ENCODE assay signal across 8 mouse cellular contexts in the genomic region with DNA sequence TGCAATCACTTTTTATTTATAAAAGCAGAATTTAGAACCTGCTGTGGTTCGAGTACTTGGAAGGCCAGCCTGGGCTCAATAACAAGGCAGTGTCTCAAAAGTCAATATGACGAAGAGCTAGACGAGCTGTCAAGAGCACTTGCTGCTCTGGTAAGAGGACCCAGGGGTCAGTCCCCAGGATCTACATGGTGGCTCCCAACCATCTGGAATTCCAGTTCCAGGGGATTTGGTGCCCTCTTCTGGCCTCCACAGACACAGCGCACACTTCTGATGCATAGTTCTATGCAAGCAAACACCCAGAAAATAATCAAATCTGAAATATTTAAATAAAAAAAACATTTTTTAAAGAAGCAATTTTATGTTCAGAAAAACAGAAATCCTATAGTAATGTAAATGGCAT. TPM values are rescaled to one million over a fixed set of nuclear protein-coding genes. Genes with fewer than 3 reads are reported as not detected.
DNase-seq lines count a peak whose midpoint lies in the region; ATAC-seq and TF ChIP-seq lines count a peak whose summit lies in the region.

No protein-coding gene starts in this region.

- no peaks in the 10 kb centered on the region for H3K4me1 ChIP-seq in heart, postnatal 0 days (ENCODE audit: control insufficient read depth, insufficient read depth)
- H3K4me1 ChIP-seq in heart, embryonic 12.5 days (replicated peaks) = peaks cover 17% of the 10 kb centered on the region
- H3K4me1 ChIP-seq in intestine, embryonic 14.5 days (replicated peaks; ENCODE audit: control insufficient read depth, insufficient read depth, low read length) = peaks cover 17% of the 10 kb centered on the region

- WGBS in heart, postnatal 0 days = 94% methylated on average over 4 of the region's 4 CpGs
- WGBS in heart, embryonic 12.5 days = 91% methylated on average over 4 of the region's 4 CpGs
- 90% methylated on average over 4 of the region's 4 CpGs for WGBS in intestine, embryonic 14.5 days

- H3K4me2 ChIP-seq in heart, postnatal 0 days (ENCODE audit: low read depth, low read length) = no peak overlapping the region
- no peak overlapping the region for H3K4me2 ChIP-seq in heart, embryonic 12.5 days
- H3K4me2 ChIP-seq in intestine, embryonic 14.5 days (ENCODE audit: low read length) = no peak overlapping the region

- no peak overlapping the region for H3K9ac ChIP-seq in heart, postnatal 0 days (replicated peaks; ENCODE audit: low read depth, low read length)
- no peak overlapping the region for H3K9ac ChIP-seq in heart, embryonic 12.5 days
- no peak overlapping the region for H3K9ac ChIP-seq in intestine, embryonic 14.5 days (ENCODE audit: low read length)

- TF ChIP-seq CTCF in heart, postnatal 0 days (IDR thresholded peaks at IDR 0.05; ENCODE audit: low read depth) = peak; percentile 37

- DNase-seq in heart, postnatal 0 days (ENCODE audit: low spot score) = no peak
- peak; percentile 33 for DNase-seq in right cerebral cortex, postnatal 4 days
- DNase-seq in right cerebral cortex, adult 2 months (ENCODE audit: low spot score in 2 of 2) = no peak
- no peak for DNase-seq in intestine, embryonic 14.5 days (ENCODE audit: low spot score)
- peak; percentile 14 to 22 for DNase-seq in thymus, postnatal 36 days
- DNase-seq in layer of hippocampus, postnatal 10 days (ENCODE audit: low spot score in 2 of 2) = no peak
- no peak for DNase-seq in left cerebral cortex, adult 8-10 months (ENCODE audit: low spot score in 2 of 2)

- no peak overlapping the region for H3K4me3 ChIP-seq in heart, postnatal 0 days (ENCODE audit: low read depth, low read length)
- no peak overlapping the region for H3K4me3 ChIP-seq in heart, embryonic 12.5 days
- H3K4me3 ChIP-seq in intestine, embryonic 14.5 days (ENCODE audit: low read depth, low read length) = no peak overlapping the region

- no peaks in the 10 kb centered on the region for H3K9me3 ChIP-seq in heart, postnatal 0 days (replicated peaks; ENCODE audit: control insufficient read depth, low read length)
- peaks cover 3% of the 10 kb centered on the region; the same call in 1 of the 2 replicates for H3K9me3 ChIP-seq in heart, embryonic 12.5 days (replicated peaks)
- H3K9me3 ChIP-seq in intestine, embryonic 14.5 days (ENCODE audit: control insufficient read depth, low read length) = no peaks in the 10 kb centered on the region

- no peak overlapping the region for H3K27ac ChIP-seq in heart, postnatal 0 days (ENCODE audit: low read depth)
- H3K27ac ChIP-seq in heart, embryonic 12.5 days (ENCODE audit: poor library complexity, severe bottlenecking) = no peak overlapping the region
- H3K27ac ChIP-seq in intestine, embryonic 14.5 days (ENCODE audit: low read depth) = peak overlapping the region; percentile 85

- no peak for ATAC-seq in heart, postnatal 0 days (ENCODE audit: insufficient read depth, low read depth)
- no peak for ATAC-seq in heart, embryonic 12.5 days (ENCODE audit: insufficient number of reproducible peaks, low FRiP score)
- ATAC-seq in intestine, embryonic 14.5 days (replicated peaks; ENCODE audit: low FRiP score, low TSS enrichment, low read depth) = no peak

- peaks cover 36% of the 10 kb centered on the region for H3K36me3 ChIP-seq in heart, postnatal 0 days (replicated peaks; ENCODE audit: control insufficient read depth, insufficient read depth, low read length)
- peaks cover 31% of the 10 kb centered on the region for H3K36me3 ChIP-seq in heart, embryonic 12.5 days
- peaks cover 42% of the 10 kb centered on the region for H3K36me3 ChIP-seq in intestine, embryonic 14.5 days (ENCODE audit: control insufficient read depth, insufficient read depth, low read length)

- TF ChIP-seq EP300 in heart, postnatal 0 days (IDR thresholded peaks at IDR 0.05; ENCODE audit: low read depth) = no peak

- H3K27me3 ChIP-seq in heart, postnatal 0 days (ENCODE audit: control insufficient read depth, insufficient read depth, low read length) = no peaks in the 10 kb centered on the region
- H3K27me3 ChIP-seq in heart, embryonic 12.5 days (replicated peaks) = no peaks in the 10 kb centered on the region
- no peaks in the 10 kb centered on the region for H3K27me3 ChIP-seq in intestine, embryonic 14.5 days (replicated peaks; ENCODE audit: control insufficient read depth, insufficient read depth, low read length)

RNA-seq across cellular contexts. Expression of a gene that starts 45.0 kb away (rescaled TPM):
- total RNA-seq in heart, postnatal 0 days (2014; rRNA removed; ENCODE audit: low replicate concordance) = 12.6 and 20.3 TPM in 2 replicates
- 2.3 and 2.4 TPM in 2 replicates for polyA plus RNA-seq in heart, postnatal 0 days (2015; fragmentation: Nextera tagmentation; extraction: Ambion mirVana)
- 6.4 and 7.8 TPM in 2 replicates for polyA plus RNA-seq in heart, embryonic 12.5 days (2016; fragmentation: Nextera tagmentation; extraction: Ambion mirVana)
- polyA plus RNA-seq in intestine, embryonic 14.5 days (2014; fragmentation: Nextera tagmentation; extraction: Ambion mirVana) = 10.8 and 12.3 TPM in 2 replicates
- 10 to 100 TPM; 11.7 to 14.5 TPM for total RNA-seq in layer of hippocampus, postnatal 10 days (2021)
- 10 to 100 TPM; 15.0 to 17.3 (median 15.6) TPM for total RNA-seq in left cerebral cortex, adult 8-10 months (2022)

Comparison
In these comparisons a context has a peak if more than half of its experiments do, and no peak if none do; other contexts are left out.
1. DNase-seq: peak in right cerebral cortex, postnatal 4 days (single experiment) and thymus, postnatal 36 days (2 of 2); none in heart, postnatal 0 days (single experiment), right cerebral cortex, adult 2 months (0 of 2), intestine, embryonic 14.5 days (single experiment), layer of hippocampus, postnatal 10 days (0 of 2) and left cerebral cortex, adult 8-10 months (0 of 2).